Mouse (Mus musculus) neural tube, embryonic 15.5 days (tissue): ENCODE results near the gene Psmb2. TPM values are rescaled to one million over a fixed set of nuclear protein-coding genes. Genes with fewer than 3 reads are reported as not detected.

ENCODE experiments used
- ATAC-seq: fragments of 200-750 bp; cut with Nextera tagmentation; 2 replicates; pipeline ENCODE4 v1.8.0; 2017; ENCODE audit warnings: mild to moderate bottlenecking, moderate TSS enrichment, moderate library complexity; ENCODE audit not compliant: low FRiP score
- H3K27ac ChIP-seq: fragments of 300-500 bp; sonication (generic); replicated peaks from 2 replicates; pipeline ENCODE4 v1.5.1; 2015; ENCODE audit warnings: mild to moderate bottlenecking, inconsistent platforms
- H3K27me3 ChIP-seq: fragments of 300-500 bp; sonication (generic); replicated peaks from 2 replicates; pipeline ENCODE4 v1.6.1; 2015; ENCODE audit warnings: inconsistent platforms
- H3K36me3 ChIP-seq: fragments of 300-500 bp; sonication (generic); 2 replicates; pipeline ENCODE4 v1.6.1; 2015; ENCODE audit warnings: inconsistent platforms
- H3K4me1 ChIP-seq: fragments of 300-500 bp; sonication (generic); 2 replicates; pipeline ENCODE4 v1.6.1; 2015; ENCODE audit warnings: inconsistent platforms
- H3K4me2 ChIP-seq: fragments of 300-500 bp; sonication (generic); 2 replicates; pipeline ENCODE4 v1.6.1; 2015; ENCODE audit warnings: inconsistent platforms, mild to moderate bottlenecking, moderate library complexity
- H3K4me3 ChIP-seq: fragments of 300-500 bp; sonication (generic); replicated peaks from 2 replicates; pipeline ENCODE4 v1.5.1; 2015; ENCODE audit warnings: mild to moderate bottlenecking, inconsistent platforms
- H3K9ac ChIP-seq: fragments of 300-500 bp; sonication (generic); replicated peaks from 2 replicates; pipeline ENCODE4 v1.6.1; 2015; ENCODE audit warnings: mild to moderate bottlenecking, inconsistent platforms
- H3K9me3 ChIP-seq: fragments of 300-500 bp; sonication (generic); replicated peaks from 2 replicates; pipeline ENCODE4 v1.6.1; 2016; ENCODE audit warnings: inconsistent platforms
- WGBS: fragments of 180-500 bp; shearing (Covaris S2); methylation state at CpG from one replicate; pipeline ENCODE4 v1.1.7; 2015; ENCODE audit warnings: mixed read lengths; 5-methylcytosine and 5-hydroxymethylcytosine counted together
- polyA plus RNA-seq: library from polyadenylated mRNA; unstranded; fragments of >200 nt; fragmentation: Nextera tagmentation; extraction: Ambion mirVana; gene quantifications from 2 replicates; pipeline ENCODE4 v1.2.1, GENCODE M21; 2015

The Psmb2 gene
- polyA plus RNA-seq, 1 experiment from 2014 or later: 419 TPM

GRCm38 (mm10) chr4:126655356-126655755, 22.1 kb upstream of the Psmb2 start:
- ATAC-seq: no peak
- no peaks in the 10 kb centered on the region for H3K36me3 ChIP-seq
- no peak overlapping the region for H3K4me3 ChIP-seq
- H3K27ac ChIP-seq: no peak overlapping the region
- 16% methylated on average over 9 of the region's 9 CpGs for WGBS
- H3K9ac ChIP-seq: no peak overlapping the region
- H3K4me1 ChIP-seq: no peaks in the 10 kb centered on the region
- 0 out of 2 replicates have a peak, but pooled peaks cover 3% of the 10 kb centered on the region for H3K27me3 ChIP-seq
- no peak overlapping the region for H3K4me2 ChIP-seq
- no peaks in the 10 kb centered on the region for H3K9me3 ChIP-seq

- no peak overlapping the region for H3K27ac ChIP-seq
- 74% methylated on average over 7 of the region's 7 CpGs for WGBS
- ATAC-seq: no peak
These were observed 16.2 kb upstream of the Psmb2 start for GRCm38 (mm10) chr4:126661249-126661648.

GRCm38 (mm10) chr4:126667075-126667474, 10.4 kb upstream of the Psmb2 start:
- no peak overlapping the region for H3K27ac ChIP-seq
- no peaks in the 10 kb centered on the region for H3K36me3 ChIP-seq
- 96% methylated on average over 2 of the region's 2 CpGs for WGBS
- no peak overlapping the region for H3K9ac ChIP-seq
- ATAC-seq: no peak
- H3K4me3 ChIP-seq: no peak overlapping the region
- H3K9me3 ChIP-seq: no peaks in the 10 kb centered on the region
- no peaks in the 10 kb centered on the region for H3K4me1 ChIP-seq
- H3K4me2 ChIP-seq: no peak overlapping the region
- no peaks in the 10 kb centered on the region for H3K27me3 ChIP-seq

More at GRCm38 (mm10) chr4:126661249-126661648, 16.2 kb upstream of the Psmb2 start:
- Histone ChIP-seq H3K36me3 (no peaks in the 10 kb centered on the region), H3K9me3 (no peaks in the 10 kb centered on the region), H3K4me2 (no peak overlapping the region), H3K27me3 (0 out of 2 replicates have a peak, but pooled peaks cover 4% of the 10 kb centered on the region), H3K4me1 (no peaks in the 10 kb centered on the region), H3K4me3 (no peak overlapping the region), H3K9ac (no peak overlapping the region)

GRCm38 (mm10) chr4:126682298-126682697, 4.9 kb downstream of the Psmb2 start:
- no peak for ATAC-seq
- Histone ChIP-seq H3K9me3 (no peaks in the 10 kb centered on the region), H3K9ac (no peak overlapping the region), H3K4me3 (no peak overlapping the region), H3K36me3 (peaks cover 23% of the 10 kb centered on the region), H3K27me3 (no peaks in the 10 kb centered on the region), H3K4me2 (no peak overlapping the region), H3K27ac (no peak overlapping the region), H3K4me1 (peaks cover 36% of the 10 kb centered on the region)
- WGBS: 87% methylated on average over 5 of the region's 5 CpGs

GRCm38 (mm10) chr4:126683084-126683483, 5.7 kb downstream of the Psmb2 start:
- Histone ChIP-seq H3K9me3 (no peaks in the 10 kb centered on the region), H3K4me1 (peaks cover 33% of the 10 kb centered on the region), H3K4me2 (no peak overlapping the region), H3K4me3 (no peak overlapping the region), H3K36me3 (peaks cover 28% of the 10 kb centered on the region), H3K27ac (no peak overlapping the region), H3K27me3 (no peaks in the 10 kb centered on the region), H3K9ac (no peak overlapping the region)
- WGBS: 65% methylated on average over 3 of the region's 3 CpGs
- no peak for ATAC-seq

- Histone ChIP-seq H3K9ac (no peak overlapping the region), H3K4me3 (no peak overlapping the region), H3K27ac (no peak overlapping the region), H3K4me2 (no peak overlapping the region), H3K36me3 (peaks cover 44% of the 10 kb centered on the region), H3K9me3 (no peaks in the 10 kb centered on the region), H3K27me3 (no peaks in the 10 kb centered on the region), H3K4me1 (no peaks in the 10 kb centered on the region)
- WGBS: 87% methylated on average over 2 of the region's 2 CpGs
- ATAC-seq: no peak
These were observed 12.0 kb downstream of the Psmb2 start for GRCm38 (mm10) chr4:126689457-126689856.

- 78% methylated on average over 5 of the region's 5 CpGs for WGBS
- no peaks in the 10 kb centered on the region for H3K9me3 ChIP-seq
- no peak overlapping the region for H3K27ac ChIP-seq
- ATAC-seq: no peak
- H3K27me3 ChIP-seq: no peaks in the 10 kb centered on the region
- no peak overlapping the region for H3K4me3 ChIP-seq
- no peaks in the 10 kb centered on the region for H3K4me1 ChIP-seq
- H3K36me3 ChIP-seq: peaks cover 19% of the 10 kb centered on the region
- no peak overlapping the region for H3K4me2 ChIP-seq
- H3K9ac ChIP-seq: no peak overlapping the region
These were observed 15.6 kb downstream of the Psmb2 start for GRCm38 (mm10) chr4:126693021-126693420.

GRCm38 (mm10) chr4:126696908-126697307, 19.5 kb downstream of the Psmb2 start:
- WGBS: 90% methylated on average over 4 of the region's 4 CpGs
- H3K9ac ChIP-seq: no peak overlapping the region
- ATAC-seq: no peak
- no peaks in the 10 kb centered on the region for H3K9me3 ChIP-seq
- no peak overlapping the region for H3K4me2 ChIP-seq
- peaks cover 17% of the 10 kb centered on the region for H3K36me3 ChIP-seq
- no peaks in the 10 kb centered on the region for H3K4me1 ChIP-seq
- H3K27me3 ChIP-seq: no peaks in the 10 kb centered on the region
- no peak overlapping the region for H3K4me3 ChIP-seq
- H3K27ac ChIP-seq: no peak overlapping the region

GRCm38 (mm10) chr4:126706630-126707438, 29.4 kb downstream of the Psmb2 start:
- WGBS: 33% methylated on average over 12 of the region's 12 CpGs
- no peak for ATAC-seq
- peaks cover 73% of the 10 kb centered on the region for H3K36me3 ChIP-seq
- no peaks in the 10 kb centered on the region for H3K4me1 ChIP-seq
- H3K9ac ChIP-seq: no peak overlapping the region
- H3K4me3 ChIP-seq: no peak overlapping the region
- H3K27me3 ChIP-seq: no peaks in the 10 kb centered on the region
- H3K4me2 ChIP-seq: no peak overlapping the region
- no peak overlapping the region for H3K27ac ChIP-seq
- H3K9me3 ChIP-seq: no peaks in the 10 kb centered on the region

GRCm38 (mm10) chr4:126707439-126707826, 30.0 kb downstream of the Psmb2 start:
- Histone ChIP-seq H3K4me3 (no peak overlapping the region), H3K9me3 (no peaks in the 10 kb centered on the region), H3K27ac (no peak overlapping the region), H3K27me3 (no peaks in the 10 kb centered on the region), H3K4me1 (no peaks in the 10 kb centered on the region), H3K36me3 (peaks cover 74% of the 10 kb centered on the region), H3K4me2 (no peak overlapping the region), H3K9ac (no peak overlapping the region)
- no peak for ATAC-seq
- 22% methylated on average over 5 of the region's 5 CpGs for WGBS

- Histone ChIP-seq H3K27me3 (peaks cover 80% of the 10 kb centered on the region), H3K4me2 (peak overlapping the region; percentile 19; the same call in 1 of the 2 replicates), H3K36me3 (no peaks in the 10 kb centered on the region), H3K9me3 (no peaks in the 10 kb centered on the region), H3K27ac (no peak overlapping the region), H3K4me1 (peaks cover 25% of the 10 kb centered on the region), H3K9ac (no peak overlapping the region), H3K4me3 (no peak overlapping the region)
- no peak for ATAC-seq
- WGBS: 2% methylated on average over 18 of the region's 18 CpGs
These were observed 54.7 kb downstream of the Psmb2 start for GRCm38 (mm10) chr4:126732111-126732510.
